8 mouse cellular contexts compared by ENCODE assay signal in genomic region chr10:100487097-100487978, GRCm38 (mm10). TPM values are rescaled to one million over a fixed set of nuclear protein-coding genes. Genes with fewer than 3 reads are reported as not detected.
DNase-seq lines count a peak whose midpoint lies in the region; ATAC-seq and TF ChIP-seq lines count a peak whose summit lies in the region.

Gene Tmtc3 (minus strand): TSS chr10:100487350.
Gene Cep290 (plus strand): TSS chr10:100487558.

- TF ChIP-seq CTCF in lung, postnatal 0 days (IDR thresholded peaks at IDR 0.05), result no peak

- DNase-seq in MN1 (ENCODE audit: low spot score), result peak; percentile 99
- DNase-seq in cerebellum, adult 9-10 months, result peak; percentile 98
- DNase-seq in hindbrain, embryonic 10.5 days (ENCODE audit: low spot score), result peak; percentile 95
- peak; percentile 98 for DNase-seq in layer of hippocampus, adult 9-11 months
- DNase-seq in lung, postnatal 0 days (ENCODE audit: low spot score), result peak; percentile 99
- peak; percentile 85 for DNase-seq in ovary, postnatal 14 days (ENCODE audit: low spot score)
- peak; percentile 80 for DNase-seq in thymus, postnatal 14 days

- H3K4me3 ChIP-seq in hindbrain, embryonic 10.5 days, result peak within 1 kb of the TSS; percentile 73
- peak within 1 kb of the TSS; percentile 60 for H3K4me3 ChIP-seq in lung, postnatal 0 days (ENCODE audit: low read depth, low read length)

- H3K27me3 ChIP-seq in hindbrain, embryonic 10.5 days (ENCODE audit: insufficient read depth, poor library complexity, severe bottlenecking), result no peaks in the 10 kb centered on the region
- no peaks in the 10 kb centered on the region for H3K27me3 ChIP-seq in lung, postnatal 0 days (replicated peaks; ENCODE audit: insufficient read depth, low read length)

- H3K9ac ChIP-seq in lung, postnatal 0 days (replicated peaks; ENCODE audit: low read depth), result peak within 1 kb of the TSS; percentile 43

- peak within 1 kb of the TSS; percentile 90 for H3K27ac ChIP-seq in hindbrain, embryonic 10.5 days
- H3K27ac ChIP-seq in lung, postnatal 0 days (ENCODE audit: low read length), result peak within 1 kb of the TSS; percentile 33; the same call in 1 of the 2 replicates

- peak within 1 kb of the TSS; percentile 76 for H3K4me2 ChIP-seq in lung, postnatal 0 days (replicated peaks; ENCODE audit: low read depth, low read length)

- peaks cover 23% of the 10 kb centered on the region for H3K4me1 ChIP-seq in hindbrain, embryonic 10.5 days (replicated peaks)
- H3K4me1 ChIP-seq in lung, postnatal 0 days (ENCODE audit: insufficient read depth, low read depth, low read length), result no peaks in the 10 kb centered on the region

- 0 out of 2 replicates have a peak, but pooled peaks cover 3% of the 10 kb centered on the region for H3K36me3 ChIP-seq in hindbrain, embryonic 10.5 days
- H3K36me3 ChIP-seq in lung, postnatal 0 days (ENCODE audit: insufficient read depth, low read length), result no peaks in the 10 kb centered on the region

- under 1% methylated on average over 63 of the region's 63 CpGs for WGBS in hindbrain, embryonic 10.5 days
- 1% methylated on average over 62 of the region's 63 CpGs for WGBS in lung, postnatal 0 days

- no peaks in the 10 kb centered on the region for H3K9me3 ChIP-seq in hindbrain, embryonic 10.5 days
- no peaks in the 10 kb centered on the region for H3K9me3 ChIP-seq in lung, postnatal 0 days (ENCODE audit: low read length)

- ATAC-seq in frontal cortex, adult (ENCODE audit: low TSS enrichment), result peak; percentile 98
- ATAC-seq in lung, postnatal 0 days, result peak; percentile 98

- TF ChIP-seq EP300 in lung, postnatal 0 days (IDR thresholded peaks at IDR 0.05), result no peak

RNA-seq across cellular contexts. Expression of gene Tmtc3, which starts in this region (rescaled TPM):
- polyA plus RNA-seq in hindbrain, embryonic 10.5 days (2016; fragmentation: Nextera tagmentation; extraction: Ambion mirVana), result 15.5 and 20.1 TPM in 2 replicates
- polyA plus RNA-seq in lung, postnatal 0 days (2015; fragmentation: Nextera tagmentation; extraction: Ambion mirVana), result 9.6 and 10.7 TPM in 2 replicates

RNA-seq across cellular contexts. Expression of gene Cep290, which starts in this region (rescaled TPM):
- polyA plus RNA-seq in hindbrain, embryonic 10.5 days (2016; fragmentation: Nextera tagmentation; extraction: Ambion mirVana), result 3.3 and 4.5 TPM in 2 replicates
- 3.1 and 4.3 TPM in 2 replicates for polyA plus RNA-seq in lung, postnatal 0 days (2015; fragmentation: Nextera tagmentation; extraction: Ambion mirVana)

Comparison
In these comparisons a context has a peak if more than half of its experiments do, and no peak if none do; other contexts are left out.
1. Peak in every context shown above with its lines: DNase-seq, ATAC-seq, H3K4me3 ChIP-seq and H3K27ac ChIP-seq.